Mouse (Mus musculus): ENCODE measurements around the gene Mrps7.

DNA sequence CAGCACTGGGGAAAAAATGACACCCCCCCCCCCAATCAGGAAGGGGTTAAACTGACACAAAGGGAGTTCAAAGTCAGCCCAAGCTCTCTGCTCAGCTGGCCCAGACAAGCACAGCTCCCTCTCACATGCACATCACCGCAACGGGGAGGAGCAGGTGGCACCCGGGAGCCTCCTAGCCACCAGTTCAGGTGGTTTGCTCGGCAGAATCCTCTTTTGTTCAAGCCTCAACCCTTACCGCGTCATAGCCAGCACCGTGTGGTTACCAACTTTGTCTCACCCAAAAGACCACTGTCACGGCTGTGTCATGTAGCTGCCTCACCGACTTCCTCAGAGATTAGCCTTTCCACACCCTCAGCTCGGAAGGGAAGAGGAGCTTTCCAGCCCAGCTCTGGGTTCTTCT is 39.5 kb downstream of the Mrps7 start:
- TF ChIP-seq CTCF (IDR thresholded peaks at IDR 0.05; ENCODE audit: insufficient read depth, low read depth, low read length) (no peak), POLR2A (IDR thresholded peaks at IDR 0.05; ENCODE audit: insufficient read depth, low read depth, low read length) (no peak)

Data from olfactory bulb, adult 2 months (tissue).